Mouse (Mus musculus) erythroblast, embryonic 14.5 days (primary cell): ENCODE results near the gene Mreg.

Source experiments
- GATA1 ChIP-seq: IDR thresholded peaks from 2 replicates; pipeline ENCODE4 v1.6.1; 2012; ENCODE audit warnings: low read length, inconsistent platforms, mixed read lengths
- TAL1 ChIP-seq: IDR thresholded peaks from 3 replicates; pipeline ENCODE4 v1.6.1; 2012; ENCODE audit warnings: low read length, inconsistent platforms, mixed read lengths

GRCm38 (mm10) chr1:72160321-72160720 is 51.8 kb downstream of the Mreg start:
- TF ChIP-seq TAL1 (no peak), GATA1 (no peak)
